Mouse (Mus musculus): ENCODE measurements around the gene Gm45521. TPM values are rescaled to one million over a fixed set of nuclear protein-coding genes. Genes with fewer than 3 reads are reported as not detected.

Gm45521 gene
- not detected for total RNA-seq (2021)
- long read RNA-seq, experiment 1 = 0 reads
- long read RNA-seq, experiment 2 = 0 reads

GRCm38 (mm10) chr14:7957049-7957448 lies at the start of gene Gm45521:
Gm45521 (plus strand) TSS chr14:7957288.
- no peak for DNase-seq

- no peak for DNase-seq
Observed at GRCm38 (mm10) chr14:7909472-7909871, 47.6 kb upstream of the Gm45521 start.

GRCm38 (mm10) chr14:7913842-7914241 lies 43.2 kb upstream of the Gm45521 start:
- no peak for DNase-seq

GRCm38 (mm10) chr14:7914461-7914860 lies 42.6 kb upstream of the Gm45521 start:
- no peak for DNase-seq

- DNase-seq = no peak
Observed at GRCm38 (mm10) chr14:7918150-7918991, 38.7 kb upstream of the Gm45521 start.

- no peak for DNase-seq
Observed at GRCm38 (mm10) chr14:7919309-7919708, 37.8 kb upstream of the Gm45521 start.

GRCm38 (mm10) chr14:7919921-7920320 lies 37.2 kb upstream of the Gm45521 start:
- DNase-seq = no peak

- DNase-seq = no peak
Observed at GRCm38 (mm10) chr14:7921459-7921858, 35.6 kb upstream of the Gm45521 start.

- DNase-seq = no peak
Observed at GRCm38 (mm10) chr14:7923635-7924034, 33.5 kb upstream of the Gm45521 start.

GRCm38 (mm10) chr14:7928362-7928761 lies 28.7 kb upstream of the Gm45521 start:
- DNase-seq = no peak

GRCm38 (mm10) chr14:7929029-7929428 lies 28.1 kb upstream of the Gm45521 start:
- DNase-seq = no peak

GRCm38 (mm10) chr14:7932151-7932550 lies 24.9 kb upstream of the Gm45521 start:
- no peak for DNase-seq

- no peak for DNase-seq
Observed at GRCm38 (mm10) chr14:7934166-7934565, 22.9 kb upstream of the Gm45521 start.

GRCm38 (mm10) chr14:7937052-7937630 lies 19.9 kb upstream of the Gm45521 start:
- DNase-seq = no peak

GRCm38 (mm10) chr14:7938809-7939784 lies 18.0 kb upstream of the Gm45521 start:
- DNase-seq = no peak

GRCm38 (mm10) chr14:7941413-7941812 lies 15.7 kb upstream of the Gm45521 start:
- DNase-seq = no peak

GRCm38 (mm10) chr14:7943101-7943800 lies 13.8 kb upstream of the Gm45521 start:
- peak; percentile 42 for DNase-seq

- no peak for DNase-seq
Observed at GRCm38 (mm10) chr14:7943801-7944135, 13.3 kb upstream of the Gm45521 start.

- no peak for DNase-seq
Observed at GRCm38 (mm10) chr14:7944349-7945039, 12.6 kb upstream of the Gm45521 start.

- DNase-seq = no peak
Observed at GRCm38 (mm10) chr14:7945261-7945660, 11.8 kb upstream of the Gm45521 start.

GRCm38 (mm10) chr14:7951234-7951633 lies 5.9 kb upstream of the Gm45521 start:
- no peak for DNase-seq
